Mouse (Mus musculus) MEL (cell line): ENCODE data around the gene Gm9508.
A peak's percentile ranks its signal among the peaks of the same experiment; 100 is the strongest.

Experiments used
- CTCF ChIP-seq, 3 experiments: IDR thresholded peaks in 2 of 3; conservative IDR thresholded peaks in 1 of 3; 2 replicates each; pipeline ENCODE4 v1.5.1; 2011 to 2012; ENCODE audit warnings: low read length in 3 of 3, low read depth in 2 of 3, mild to moderate bottlenecking in 2 of 3, improper control_type of control experiment in 1 of 3, inconsistent platforms in 1 of 3, mixed read lengths in 1 of 3, moderate library complexity in 1 of 3; ENCODE audit not compliant: control insufficient read depth in 1 of 3, insufficient read depth in 1 of 3, poor library complexity in 1 of 3, severe bottlenecking in 1 of 3
- E2F4 ChIP-seq: IDR thresholded peaks from 2 replicates; pipeline ENCODE4 v1.6.1; 2011; ENCODE audit warnings: low read depth, low read length, improper control_type of control experiment, borderline replicate concordance
- MAFK ChIP-seq: IDR thresholded peaks from 2 replicates; pipeline ENCODE4 v1.6.1; 2011; ENCODE audit warnings: low read depth, mild to moderate bottlenecking, low read length, improper control_type of control experiment, borderline replicate concordance
- NELFE ChIP-seq: IDR thresholded peaks from 2 replicates; pipeline ENCODE4 v1.6.1; 2011; ENCODE audit warnings: low read depth, low read length, improper control_type of control experiment
- POLR2A ChIP-seq, 2 experiments: IDR thresholded peaks; 2 replicates each; pipeline ENCODE4 v1.6.1; 2011 to 2012; ENCODE audit warnings: low read length in 2 of 2, mild to moderate bottlenecking in 2 of 2, control low read depth in 1 of 2, improper control_type of control experiment in 1 of 2, low read depth in 1 of 2, moderate library complexity in 1 of 2; ENCODE audit not compliant: control insufficient read depth in 1 of 2, insufficient read depth in 1 of 2, poor library complexity in 1 of 2
- TAL1 ChIP-seq: IDR thresholded peaks from 2 replicates; pipeline ENCODE4 v1.6.1; 2012; ENCODE audit warnings: mild to moderate bottlenecking, inconsistent platforms, low read length, moderate library complexity, mixed read lengths

DNA sequence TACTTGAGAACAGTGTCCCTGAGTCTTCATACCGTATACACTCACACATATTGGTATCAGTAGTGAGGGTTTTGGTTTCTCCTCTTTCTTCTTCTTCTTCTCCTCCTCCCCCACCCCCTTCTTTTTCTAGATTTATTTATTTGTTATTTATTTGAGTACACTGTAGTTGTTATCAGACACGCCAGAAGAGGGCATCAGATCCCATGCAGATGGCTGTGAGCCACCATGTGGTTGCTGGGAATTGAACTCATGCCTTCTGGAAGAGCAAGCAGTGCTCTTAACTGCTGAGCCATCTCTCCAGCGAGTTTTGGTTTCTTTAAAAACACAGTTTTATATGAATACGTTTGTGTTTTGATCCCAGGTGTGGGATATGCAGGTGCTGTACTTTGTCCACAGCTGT is 31.2 kb upstream of the Gm9508 start:
- TF ChIP-seq NELFE, result no peak
- TF ChIP-seq POLR2A (IDR thresholded peaks at IDR 0.05; ENCODE audit: control insufficient read depth in 1 of 2, insufficient read depth in 1 of 2, low read depth in 1 of 2, low read length in 2 of 2, poor library complexity in 1 of 2), result no peak
- TF ChIP-seq E2F4, result no peak
- TF ChIP-seq TAL1, result no peak
- no peak for TF ChIP-seq MAFK
- TF ChIP-seq CTCF (IDR thresholded peaks at IDR 0.05 in 2 of 3, conservative IDR thresholded peaks at IDR 0.05 in 1 of 3; ENCODE audit: control insufficient read depth in 1 of 3, insufficient read depth in 1 of 3, low read depth in 2 of 3, low read length in 3 of 3, poor library complexity in 1 of 3, severe bottlenecking in 1 of 3), result peak in 2 of 3 experiments; percentile 38 to 46; a peak in 4 of 6 replicates
